Mouse (Mus musculus) left cerebral cortex, adult 9 months (tissue): ENCODE data around the gene Olfr95.
"Not testable (repeated sequence)": the region's sequence is repeated elsewhere in the genome, so short reads cannot be mapped to it uniquely, and the experiment has no call there.

Experiments used
- DNase-seq, 2 experiments: peaks; one replicate each; pipeline ENCODE4 v3.0.0; 2022; ENCODE audit warnings: low spot score in 2 of 2

The Olfr95 gene

DNA sequence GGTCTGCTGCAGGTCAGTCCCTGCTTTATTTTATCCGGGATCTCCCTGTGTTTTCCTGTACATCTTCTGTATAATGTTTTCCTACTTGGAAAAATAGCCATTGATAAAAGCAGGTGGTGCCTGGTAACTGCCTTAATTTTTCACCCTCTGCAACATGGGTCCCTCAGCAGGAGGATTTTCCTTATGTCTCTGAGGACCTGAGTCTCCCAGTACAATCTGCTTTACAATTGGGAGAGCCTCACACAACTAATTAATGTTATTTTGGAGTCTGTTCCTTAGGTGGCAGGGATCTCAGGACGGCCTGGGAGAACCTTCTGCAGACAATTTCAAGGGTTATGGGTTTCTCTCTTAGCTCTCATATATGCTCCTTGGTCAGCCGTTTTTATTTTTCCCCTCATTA is at the start of gene Olfr95:
Olfr95 (minus strand) TSS at position 101 of the 400 bp plus-strand sequence.
- DNase-seq, result no peak

DNA sequence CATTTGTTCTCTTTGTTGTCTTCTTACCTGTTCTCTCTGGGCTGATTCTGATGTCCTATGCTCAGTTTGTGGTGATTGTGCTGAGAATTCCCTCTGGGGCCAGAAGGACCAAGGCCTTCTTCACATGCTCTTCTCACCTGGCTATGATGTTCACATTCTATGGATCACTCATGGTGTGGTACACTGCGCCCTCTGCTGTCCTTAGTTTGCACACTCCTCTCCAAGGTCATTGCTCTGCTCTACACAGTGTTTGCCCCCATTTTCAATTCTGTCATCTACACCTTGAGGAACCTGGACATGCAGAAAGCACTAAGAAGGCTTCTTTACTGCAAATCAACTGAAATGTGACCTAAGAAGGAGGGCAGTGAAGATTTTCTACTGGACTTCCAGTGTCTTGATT is 37.6 kb upstream of the Olfr95 start:
- peak in 1 of 2 experiments; percentile 15 for DNase-seq

DNA sequence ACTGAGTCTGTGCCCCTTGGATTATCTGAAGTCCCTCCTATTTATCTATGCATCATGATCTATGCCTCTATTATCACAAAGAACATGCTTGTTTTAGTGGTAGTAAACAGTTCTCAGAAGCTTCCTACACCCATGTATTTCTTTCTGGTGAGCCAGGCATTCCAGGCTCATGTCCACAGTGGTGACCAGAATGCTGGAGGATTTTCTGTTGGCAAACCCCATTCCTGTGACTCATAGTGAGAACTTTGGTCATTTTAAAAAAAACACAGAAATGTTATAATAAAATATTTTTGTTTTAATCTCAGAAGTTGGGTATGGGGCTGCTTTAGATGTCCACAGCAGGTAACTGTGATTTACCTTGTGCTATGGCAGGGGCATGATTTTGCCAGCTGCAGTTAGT is 36.5 kb upstream of the Olfr95 start:
- no peak for DNase-seq

DNA sequence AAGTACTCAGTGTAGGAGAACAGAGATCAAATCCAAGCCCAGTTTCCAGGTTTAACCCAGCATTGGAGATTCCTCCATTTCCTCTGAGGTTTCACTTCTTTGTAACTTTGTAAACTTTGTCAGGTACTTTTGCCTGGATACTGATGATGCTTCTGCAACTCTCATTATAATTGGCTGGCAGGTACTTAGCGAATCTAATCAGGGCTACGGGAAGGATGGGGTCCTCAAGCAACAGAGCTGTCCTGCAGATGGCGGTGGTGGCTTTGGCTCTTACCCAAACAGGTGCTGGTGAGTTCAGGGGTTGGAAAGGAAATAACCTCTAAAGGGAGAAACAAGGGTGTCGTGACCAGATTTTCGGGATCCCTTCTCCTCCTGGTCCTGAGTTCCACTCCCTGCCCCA is 33.8 kb upstream of the Olfr95 start:
- DNase-seq, result peak in 1 of 2 experiments; percentile 60

DNA sequence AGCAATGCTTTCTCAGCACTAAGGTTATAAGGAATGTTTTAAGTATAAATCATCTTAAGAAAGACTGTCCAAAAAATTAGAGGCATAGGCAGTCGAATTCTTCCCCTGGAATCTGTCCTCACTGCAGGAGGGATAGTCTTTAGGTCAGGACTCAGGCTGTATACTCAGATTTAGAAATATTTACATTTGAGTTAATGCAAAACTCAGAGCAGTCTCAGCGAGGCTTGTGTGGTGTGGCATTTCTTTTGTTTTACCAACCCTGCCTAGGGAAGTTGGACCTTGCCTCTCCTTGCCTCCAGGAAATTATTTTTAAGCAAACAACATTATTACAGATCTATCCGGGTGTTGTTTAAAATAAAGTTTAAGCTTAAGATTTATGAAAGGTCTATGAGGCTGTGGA is 29.3 kb upstream of the Olfr95 start:
- no peak for DNase-seq

DNA sequence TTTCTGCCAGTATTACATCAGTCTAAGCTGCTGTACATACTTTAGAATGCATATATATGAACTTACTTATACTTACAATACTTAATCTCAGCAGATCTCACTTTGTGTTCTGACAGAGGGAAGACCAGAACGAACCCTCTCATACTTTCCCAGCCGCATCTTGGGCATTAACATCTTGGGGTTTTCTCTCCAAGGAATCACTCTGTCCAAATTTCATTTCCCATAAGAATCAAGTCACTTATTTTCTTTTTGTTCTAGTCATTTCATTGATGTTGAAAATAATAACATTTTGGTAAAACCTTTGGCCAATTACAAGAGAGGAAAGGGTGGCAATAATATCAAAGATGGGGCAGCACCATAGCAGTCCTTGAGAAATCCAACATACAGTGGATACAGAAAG is 24.3 kb upstream of the Olfr95 start, which contains the start of gene Olfr97:
Olfr97 (minus strand) TSS at position 101 of the 400 bp plus-strand sequence.
- not testable (repeated sequence) for DNase-seq

DNA sequence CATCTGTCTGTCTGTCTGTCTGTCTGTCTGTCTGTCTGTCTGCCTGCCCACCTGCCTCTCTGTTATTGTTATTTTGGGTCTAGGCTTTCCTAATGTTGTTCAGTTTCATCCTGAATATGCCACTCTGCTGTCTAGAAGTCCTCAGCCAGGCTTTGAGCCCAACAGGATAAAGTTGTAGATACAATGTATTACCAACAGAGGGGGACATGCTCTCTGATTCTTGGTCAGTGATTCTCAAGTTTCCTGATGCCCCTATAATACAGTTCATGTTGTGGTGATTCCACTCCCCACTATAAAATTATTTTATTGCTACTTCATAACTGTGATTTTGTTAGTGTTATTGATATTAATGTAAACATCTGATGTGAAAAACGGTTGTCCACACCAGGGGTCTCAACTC is 9.0 kb upstream of the Olfr95 start:
- DNase-seq, result no peak

DNA sequence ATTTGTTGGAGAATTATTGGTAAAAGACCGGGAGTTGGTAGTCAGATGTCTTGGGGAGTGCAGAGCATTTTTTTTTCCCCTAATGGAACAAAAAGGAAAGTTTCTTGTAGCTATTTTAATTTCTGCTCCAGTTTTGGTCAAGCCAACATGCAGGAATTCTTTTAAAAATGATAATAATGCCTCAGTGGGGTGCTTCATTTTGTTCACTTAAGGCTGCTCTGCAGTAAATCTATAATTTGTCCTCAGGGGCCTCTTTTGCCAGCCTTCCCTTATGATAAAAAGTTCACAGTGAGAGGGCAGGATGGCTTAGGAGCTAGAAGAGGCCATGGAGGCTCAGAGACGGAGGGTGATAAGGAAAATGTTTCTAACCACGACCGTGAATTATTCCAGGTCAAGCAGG is 6.9 kb upstream of the Olfr95 start, which contains the start of gene Olfr96:
Olfr96 (plus strand) TSS at position 301 of the 400 bp plus-strand sequence.
- no peak for DNase-seq

DNA sequence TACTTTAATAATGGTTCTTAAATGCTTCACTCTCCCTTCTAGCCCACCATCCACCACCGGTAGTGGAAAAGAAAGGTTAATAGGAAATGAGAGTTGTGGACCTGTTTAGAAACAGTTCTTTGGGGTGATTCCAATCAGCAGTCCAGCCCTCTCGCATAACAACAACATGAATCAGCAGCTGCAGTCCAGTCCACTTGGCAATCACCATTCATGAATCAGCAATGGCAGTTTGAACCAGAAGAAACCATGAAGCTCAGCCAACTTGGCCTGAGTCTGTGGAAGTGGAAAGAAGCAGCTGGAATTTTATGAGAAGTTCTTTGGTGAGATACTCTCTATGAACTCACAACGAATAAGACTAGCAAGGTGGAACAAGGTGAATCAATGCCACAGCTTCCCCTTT is 5.6 kb upstream of the Olfr95 start:
- DNase-seq, result no peak

DNA sequence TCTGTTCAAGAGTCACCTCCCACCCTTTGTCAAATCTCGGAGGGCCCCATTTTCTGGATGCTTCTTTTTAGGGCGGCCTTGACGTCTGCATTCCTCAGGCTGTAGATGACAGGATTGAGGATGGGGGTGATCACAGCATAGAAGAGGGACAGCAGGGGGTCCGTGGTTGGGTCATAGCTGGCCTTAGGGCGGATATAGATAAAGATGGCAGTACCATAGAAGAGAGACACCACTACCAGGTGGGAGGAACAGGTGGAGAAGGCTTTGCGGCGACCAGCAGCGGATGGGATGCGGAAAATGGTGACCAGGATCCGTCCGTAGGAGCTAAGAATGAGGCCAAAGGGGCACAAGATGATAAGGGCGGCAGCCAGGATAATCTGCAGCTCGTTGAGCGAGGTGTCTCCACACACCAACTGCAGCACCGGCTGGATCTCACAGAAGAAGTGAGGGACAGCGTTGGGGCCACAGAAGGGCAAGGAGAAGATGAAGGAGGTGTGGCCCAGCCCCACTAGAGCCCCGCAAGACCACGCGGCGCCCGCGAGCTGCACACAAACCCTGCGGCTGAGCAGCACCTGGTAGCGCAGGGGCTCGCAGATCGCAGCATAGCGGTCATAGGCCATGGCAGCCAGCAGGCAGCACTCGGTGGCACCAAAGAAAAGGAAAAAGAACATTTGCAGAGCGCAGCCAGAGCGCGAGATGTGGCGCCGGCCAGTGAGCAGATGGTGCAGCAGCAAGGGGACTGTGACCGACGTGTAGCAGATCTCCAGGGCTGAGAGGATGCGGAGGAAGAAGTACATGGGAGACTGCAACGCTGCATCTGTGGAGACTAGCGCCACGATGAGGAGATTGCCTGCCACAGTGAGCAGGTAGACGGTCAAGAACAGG is 1.8 kb downstream of the Olfr95 start:
- peak in 1 of 2 experiments; percentile 23 for DNase-seq

DNA sequence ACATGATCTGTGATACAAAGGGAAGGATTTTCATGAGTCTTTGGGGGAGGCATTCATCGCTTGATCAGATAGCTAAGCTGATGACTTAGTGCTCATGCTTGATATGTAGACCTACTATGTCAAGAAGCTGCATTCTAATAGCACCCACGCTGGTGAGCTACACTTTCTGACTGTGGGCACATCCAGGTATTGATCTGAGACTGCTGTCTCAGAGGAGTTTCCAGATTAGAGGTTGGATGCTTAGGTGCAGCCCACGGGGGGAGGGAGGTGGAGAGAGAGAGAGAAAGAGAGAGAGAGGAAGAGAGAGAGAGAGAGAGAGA is 9.0 kb downstream of the Olfr95 start:
- no peak for DNase-seq

DNA sequence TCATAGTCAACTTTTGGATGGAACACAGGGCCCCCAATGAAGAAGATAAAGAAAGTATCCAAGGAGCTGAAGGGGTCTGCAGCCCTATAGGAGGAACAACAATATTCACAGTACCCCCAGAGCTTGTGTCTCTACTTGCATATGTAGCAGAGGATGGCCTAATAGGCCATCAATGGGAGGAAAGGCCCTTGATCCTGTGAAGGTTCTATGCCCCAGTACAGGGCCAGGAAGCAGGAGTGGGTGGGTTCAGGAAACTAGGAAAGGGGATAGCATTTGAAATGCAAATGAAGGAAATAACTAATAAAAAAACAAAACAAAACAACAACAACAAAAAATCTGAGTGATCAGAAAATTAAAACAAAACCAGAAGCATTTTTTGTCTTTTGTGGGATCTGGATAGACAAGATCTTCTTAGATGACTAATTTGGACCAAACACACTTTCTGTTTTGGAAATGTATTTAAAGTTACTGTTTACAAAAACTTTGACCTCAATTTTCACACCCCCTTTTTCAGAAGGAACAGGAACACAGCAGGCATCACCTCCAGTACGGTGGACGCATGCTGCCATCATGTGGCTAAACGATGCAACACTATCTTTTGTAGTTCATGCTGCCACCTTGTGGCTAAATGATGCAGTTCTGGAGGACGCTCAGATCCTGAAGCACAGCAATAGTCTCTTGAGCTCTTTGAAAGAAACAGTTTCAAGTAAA is 9.6 kb downstream of the Olfr95 start:
- DNase-seq, result peak; percentile 39 to 91

DNA sequence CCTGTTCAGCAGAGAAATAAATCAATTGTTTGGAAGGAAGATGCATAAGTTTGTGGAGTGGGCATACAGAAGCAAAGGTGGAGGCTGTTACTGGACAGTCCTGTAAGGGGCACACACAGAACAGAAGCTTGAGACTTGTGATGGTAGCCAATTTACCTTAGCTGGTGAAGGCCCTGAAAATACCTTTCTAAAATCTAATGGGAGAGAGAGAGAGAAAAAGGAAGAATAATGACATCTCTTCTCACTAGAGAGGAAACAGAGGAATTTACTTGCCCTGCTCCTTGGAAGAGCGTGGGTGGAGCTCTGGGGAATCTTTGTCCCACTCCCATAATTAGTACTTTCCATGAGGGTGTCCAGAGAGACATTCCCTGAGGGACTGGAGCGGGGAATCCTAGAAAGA is 12.0 kb downstream of the Olfr95 start, which contains the start of gene Olfr94:
Olfr94 (minus strand) TSS at position 101 of the 400 bp plus-strand sequence.
- DNase-seq, result no peak

DNA sequence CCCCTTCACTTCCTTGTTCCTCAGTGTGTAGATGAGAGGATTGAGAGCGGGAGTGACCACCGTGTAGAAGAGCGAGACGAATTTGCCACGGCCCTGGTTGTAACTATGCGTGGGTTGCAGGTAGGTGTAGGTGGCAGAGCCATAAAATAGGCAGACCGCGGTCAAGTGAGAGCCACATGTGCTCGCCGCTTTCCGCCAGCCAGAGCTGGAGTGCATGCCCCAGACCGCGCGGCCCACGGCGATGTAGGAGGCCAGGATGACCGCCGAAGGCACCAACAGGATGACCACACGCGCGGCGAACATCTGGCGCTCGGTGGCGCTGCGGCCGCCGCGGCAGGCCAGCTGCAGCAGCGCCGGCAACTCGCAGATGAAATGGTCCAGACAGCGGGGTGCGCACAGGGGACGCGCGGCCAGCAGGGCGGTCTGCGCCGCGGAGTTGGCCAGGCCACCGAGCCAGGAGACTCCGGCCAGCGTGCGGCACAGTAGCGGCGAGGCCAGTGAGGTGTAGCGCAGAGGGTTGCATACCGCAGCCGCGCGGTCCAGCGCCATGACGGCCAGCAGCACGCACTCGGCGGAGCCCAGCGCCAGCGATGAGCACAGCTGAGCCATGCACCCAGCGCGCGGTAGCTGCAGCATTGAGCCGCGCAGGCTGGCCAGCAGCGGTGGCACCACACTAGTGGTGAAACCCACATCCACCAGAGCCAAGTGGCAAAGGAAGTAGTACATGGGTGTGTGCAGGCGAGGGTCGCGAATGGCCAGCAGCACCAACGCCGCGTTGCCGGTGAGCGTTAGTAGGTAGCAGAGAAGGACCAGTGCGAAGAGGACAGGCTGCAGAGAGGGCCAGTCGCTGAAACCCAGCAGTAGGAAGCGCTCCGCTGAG is 15.8 kb downstream of the Olfr95 start:
- DNase-seq, result peak in 1 of 2 experiments; percentile 24

DNA sequence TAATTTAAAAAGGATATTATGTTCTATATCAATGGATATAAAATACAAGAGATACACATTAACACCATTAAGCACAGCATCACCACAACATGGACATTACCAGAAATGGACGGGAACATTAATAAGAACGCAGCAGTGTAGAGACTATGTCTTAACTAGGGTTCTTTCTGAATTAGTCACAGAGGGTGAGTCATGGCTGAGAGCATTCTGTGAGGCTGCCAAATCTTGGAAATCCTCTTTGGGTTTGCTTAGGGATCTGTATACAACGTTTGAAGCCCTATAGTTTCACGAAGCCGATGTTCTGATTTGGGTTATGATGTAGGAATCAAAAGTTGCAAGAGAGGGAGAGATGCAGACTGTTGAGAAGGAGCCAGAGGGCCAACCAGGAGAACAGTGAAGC is 18.1 kb downstream of the Olfr95 start:
- peak in 1 of 2 experiments; percentile 39 for DNase-seq

DNA sequence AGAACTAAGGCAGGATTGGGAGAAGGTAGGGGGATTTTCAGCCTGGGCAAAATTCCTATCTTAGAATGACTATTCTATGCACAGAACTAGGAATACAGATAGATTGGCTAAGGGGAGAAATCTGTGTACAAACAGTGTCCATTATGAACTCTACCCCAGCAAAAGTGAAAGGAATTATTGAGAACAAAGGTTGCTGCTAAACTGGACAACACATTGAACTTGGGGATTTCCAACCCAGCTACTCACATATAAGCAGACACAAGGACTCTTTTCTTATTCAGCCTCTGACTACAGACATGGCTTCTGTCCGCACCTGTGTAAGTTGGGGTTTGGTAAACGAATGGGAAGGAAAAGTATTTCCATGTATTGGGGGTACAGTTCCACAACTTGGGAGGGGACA is 19.3 kb downstream of the Olfr95 start, which contains the start of gene Ubd:
Ubd (plus strand) TSS at position 237 of the 400 bp plus-strand sequence.
- DNase-seq, result no peak

DNA sequence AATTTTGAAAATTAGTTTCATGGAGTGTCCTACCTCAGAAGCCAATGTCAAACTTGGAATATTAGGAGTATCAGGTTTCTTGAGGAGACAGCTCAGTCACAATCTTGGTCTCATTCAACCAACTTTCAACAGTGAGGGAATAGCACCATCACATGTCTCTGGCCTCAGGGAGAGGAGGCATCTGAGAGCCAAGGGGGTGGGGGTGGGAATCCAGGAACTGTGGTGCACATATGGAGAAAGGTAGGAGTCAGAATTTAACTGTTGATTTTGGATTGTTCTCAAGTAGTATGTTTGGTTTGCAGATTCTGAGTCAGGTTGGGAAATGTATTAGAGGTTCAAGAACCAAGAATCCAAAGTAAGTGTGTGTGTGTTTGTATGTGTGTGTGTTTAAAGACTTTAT is 19.9 kb downstream of the Olfr95 start:
- DNase-seq, result no peak

DNA sequence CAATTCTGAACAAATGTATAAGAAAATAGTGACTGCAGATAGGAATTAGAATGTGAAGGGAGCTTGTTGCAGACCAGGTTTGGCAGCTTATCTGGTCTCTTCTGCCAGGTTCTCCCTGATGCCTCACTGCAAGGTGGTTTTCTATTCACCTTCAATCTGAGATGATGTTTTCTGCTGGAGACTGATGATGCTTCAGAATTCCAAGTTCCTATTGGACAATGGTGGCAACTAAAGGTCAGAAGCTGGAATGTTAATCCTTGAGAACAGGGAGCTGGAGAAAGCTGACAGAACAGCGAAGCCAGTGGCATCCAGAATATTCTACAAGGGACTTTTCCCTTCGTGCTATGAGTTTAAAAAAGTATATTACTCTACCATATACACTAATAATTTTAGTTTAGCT is 22.2 kb downstream of the Olfr95 start:
- peak in 1 of 2 experiments; percentile 53 for DNase-seq

DNA sequence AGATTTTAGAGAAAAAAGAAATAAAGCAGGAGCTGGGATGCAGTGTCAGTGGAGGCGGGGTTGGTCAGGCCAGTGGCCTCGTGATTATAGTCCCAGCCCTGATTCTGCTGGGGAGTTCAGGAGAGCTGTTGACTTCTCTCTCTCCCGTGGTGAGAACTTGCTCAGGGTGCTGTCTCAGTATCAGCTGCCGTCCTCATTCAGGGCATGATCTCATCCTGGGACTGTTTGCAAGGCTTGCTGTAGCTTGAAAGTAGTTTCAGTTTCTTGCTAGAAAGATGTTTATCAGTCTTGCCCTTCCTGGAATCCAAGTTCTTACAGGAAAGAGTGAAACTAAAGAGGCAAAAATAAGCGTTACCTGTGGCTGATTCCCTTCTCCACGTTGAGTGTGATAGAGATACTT is 27.4 kb downstream of the Olfr95 start:
- DNase-seq, result no peak

DNA sequence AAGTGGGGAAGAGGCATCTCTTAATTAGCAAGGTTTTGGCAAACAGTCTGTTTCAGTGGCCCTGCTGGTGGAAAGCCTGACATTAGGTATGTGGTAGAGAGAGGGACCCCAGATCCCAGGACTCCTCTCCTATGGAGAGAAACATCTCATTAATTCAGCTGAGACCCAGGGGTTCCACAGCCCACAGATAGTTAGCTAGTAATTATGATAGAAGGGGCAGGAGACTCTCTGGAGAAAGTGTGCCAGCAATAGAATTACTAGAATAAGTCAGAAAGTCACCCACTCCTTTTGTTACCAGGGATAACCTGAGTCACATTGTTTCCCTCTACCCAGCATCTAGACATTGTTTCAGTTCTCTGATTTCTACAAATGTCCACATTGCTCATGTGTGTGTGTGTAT is 51.5 kb downstream of the Olfr95 start, which contains the start of gene Olfr93:
Olfr93 (minus strand) TSS at position 101 of the 400 bp plus-strand sequence.
- no peak for DNase-seq
